In the genomic region with DNA sequence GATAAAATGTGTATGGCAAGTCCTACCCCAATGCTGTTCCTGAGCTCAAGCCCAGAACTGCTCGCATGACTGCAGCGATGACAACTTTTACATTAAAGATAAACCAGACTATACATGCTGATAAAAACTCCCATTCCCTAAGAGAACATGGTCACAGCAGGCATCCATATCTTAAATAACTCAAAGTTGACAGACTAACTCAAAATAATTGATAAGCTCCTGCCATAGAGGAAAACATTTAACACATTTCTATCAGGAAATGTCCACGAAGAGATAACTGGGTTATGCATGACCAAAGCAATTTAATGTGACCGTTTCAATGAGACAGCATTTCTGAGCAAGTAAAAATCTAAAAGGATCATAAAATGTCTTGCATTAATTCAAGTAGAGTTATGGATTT, we compare ENCODE assay signal across 32 mouse cellular contexts.
"Had no signal": no experiment of that assay in that cellular context is flagged by ENCODE, and none has a peak within 500 bp of the region (broad histone marks: within the 10 kb centered on the region; RNA-seq: fewer than 3 reads in every experiment).

No protein-coding gene starts in this region.

- H3K4me1 ChIP-seq: heart, embryonic 12.5 days; heart, embryonic 15.5 days; hindbrain, embryonic 10.5 days; hindbrain, embryonic 12.5 days; intestine, embryonic 15.5 days; kidney, embryonic 15.5 days had no signal

- H3K4me3 ChIP-seq: heart, embryonic 12.5 days; heart, embryonic 13.5 days; heart, embryonic 15.5 days; hindbrain, embryonic 10.5 days; hindbrain, embryonic 12.5 days; hindbrain, embryonic 13.5 days; hindbrain, embryonic 15.5 days; intestine, embryonic 15.5 days; kidney, embryonic 15.5 days; layer of hippocampus, adult 2 months; left cerebral cortex, adult 2 months had no signal

- DNase-seq: heart, postnatal 10 days; heart, postnatal 14 days; heart, postnatal 36 days; heart, postnatal 4 days; kidney, adult 11 months; kidney, adult 18-20 months; kidney, adult 2 months; kidney, adult 8-10 months; kidney, adult 9 months; kidney, postnatal 10 days; kidney, postnatal 14 days; kidney, postnatal 25 days; kidney, postnatal 36 days; kidney, postnatal 4 days; layer of hippocampus, adult 9-11 months; layer of hippocampus, postnatal 36 days had no signal

- H3K36me3 ChIP-seq: heart, embryonic 12.5 days; heart, embryonic 13.5 days; heart, embryonic 15.5 days; hindbrain, embryonic 10.5 days; hindbrain, embryonic 12.5 days; hindbrain, embryonic 13.5 days; hindbrain, embryonic 15.5 days; intestine, embryonic 15.5 days; kidney, embryonic 15.5 days had no signal

- H3K9me3 ChIP-seq: heart, embryonic 12.5 days; heart, embryonic 13.5 days; heart, embryonic 15.5 days; hindbrain, embryonic 10.5 days; hindbrain, embryonic 12.5 days; hindbrain, embryonic 13.5 days; hindbrain, embryonic 15.5 days; intestine, embryonic 15.5 days; kidney, embryonic 15.5 days had no signal

- H3K27me3 ChIP-seq: heart, embryonic 12.5 days; heart, embryonic 13.5 days; heart, embryonic 15.5 days; hindbrain, embryonic 12.5 days; hindbrain, embryonic 13.5 days; hindbrain, embryonic 15.5 days; intestine, embryonic 15.5 days; kidney, embryonic 15.5 days had no signal

- ATAC-seq: hindbrain, embryonic 16.5 days; hindbrain, postnatal 0 days; inflammation-experienced regulatory T-cells, adult 6 months; intestine, embryonic 15.5 days; intestine, embryonic 16.5 days; intestine, postnatal 0 days had no signal
